Mouse (Mus musculus) ES-Bruce4 (cell line): ENCODE results near the gene Gm28043.

Experiments
- CTCF ChIP-seq: IDR thresholded peaks from one replicate; pipeline ENCODE4 v1.8.1; 2011; ENCODE audit warnings: low read depth, low read length
- EP300 ChIP-seq: IDR thresholded peaks from 2 replicates; pipeline ENCODE4 v1.6.1; 2011; ENCODE audit warnings: low read depth, low read length; ENCODE audit not compliant: insufficient read depth
- POLR2A ChIP-seq: IDR thresholded peaks from one replicate; pipeline ENCODE4 v1.8.1; 2011; ENCODE audit warnings: low read length; ENCODE audit not compliant: insufficient read depth

GRCm38 (mm10) chr17:29678526-29678925, 63.9 kb downstream of the Gm28043 start:
- TF ChIP-seq CTCF (no peak), POLR2A (no peak), EP300 (no peak)
